Comparison of ENCODE assay signal across 7 mouse cellular contexts in the genomic region with DNA sequence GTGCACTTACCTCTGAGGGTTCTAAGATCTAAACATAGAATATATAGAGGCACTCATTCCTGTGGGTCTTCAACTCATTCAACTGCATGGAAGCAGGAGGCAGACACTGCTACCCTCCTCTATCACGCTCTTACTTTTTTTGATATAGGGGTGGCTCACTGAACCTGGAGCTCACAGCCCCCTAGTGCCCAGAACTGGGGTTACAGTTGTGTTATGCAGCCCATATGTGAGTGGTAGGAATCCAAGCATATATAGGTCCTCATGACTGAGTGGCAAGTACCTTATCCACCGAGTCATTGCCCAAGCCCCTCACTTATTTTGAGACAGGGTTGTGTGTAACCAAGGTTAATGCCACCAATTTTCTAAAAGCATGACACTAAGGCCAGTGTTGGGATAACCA. TPM values are rescaled to one million over a fixed set of nuclear protein-coding genes. Genes with fewer than 3 reads are reported as not detected.
DNase-seq lines count a peak whose midpoint lies in the region; ATAC-seq and TF ChIP-seq lines count a peak whose summit lies in the region.

No protein-coding gene starts in this region.

- H3K9ac ChIP-seq in hindbrain, postnatal 0 days (replicated peaks; ENCODE audit: low read length) = no peak overlapping the region
- H3K9ac ChIP-seq in hindbrain, embryonic 14.5 days = no peak overlapping the region

- no peaks in the 10 kb centered on the region for H3K27me3 ChIP-seq in hindbrain, postnatal 0 days (ENCODE audit: insufficient read depth, low read length)
- no peaks in the 10 kb centered on the region for H3K27me3 ChIP-seq in hindbrain, embryonic 14.5 days (ENCODE audit: control insufficient read depth, insufficient read depth, low read length)

- peaks cover 31% of the 10 kb centered on the region for H3K36me3 ChIP-seq in hindbrain, postnatal 0 days (ENCODE audit: insufficient read depth, low read length)
- H3K36me3 ChIP-seq in hindbrain, embryonic 14.5 days (replicated peaks; ENCODE audit: control insufficient read depth, insufficient read depth) = peaks cover 60% of the 10 kb centered on the region

- H3K4me2 ChIP-seq in hindbrain, postnatal 0 days (ENCODE audit: low read depth, low read length) = no peak overlapping the region
- no peak overlapping the region for H3K4me2 ChIP-seq in hindbrain, embryonic 14.5 days (replicated peaks)

- 0 out of 2 replicates have a peak, but pooled peaks have one; percentile 19 for ATAC-seq in hindbrain, postnatal 0 days
- no peak for ATAC-seq in hindbrain, embryonic 14.5 days (ENCODE audit: low FRiP score)
- peak; percentile 84 for ATAC-seq in granulocyte monocyte progenitor cell, adult 5-6 weeks (replicated peaks; ENCODE audit: poor library complexity, severe bottlenecking)

- no peaks in the 10 kb centered on the region for H3K9me3 ChIP-seq in hindbrain, postnatal 0 days (ENCODE audit: low read length)
- H3K9me3 ChIP-seq in hindbrain, embryonic 14.5 days (ENCODE audit: control insufficient read depth, low read length) = no peaks in the 10 kb centered on the region

- H3K27ac ChIP-seq in hindbrain, postnatal 0 days = no peak overlapping the region
- no peak overlapping the region for H3K27ac ChIP-seq in hindbrain, embryonic 14.5 days

- TF ChIP-seq CTCF in hindbrain, postnatal 0 days (IDR thresholded peaks at IDR 0.05; ENCODE audit: low read depth) = peak; percentile 50

- H3K4me1 ChIP-seq in hindbrain, postnatal 0 days (ENCODE audit: insufficient read depth, low read length) = no peaks in the 10 kb centered on the region; the same call in 1 of the 2 replicates
- peaks cover 7% of the 10 kb centered on the region for H3K4me1 ChIP-seq in hindbrain, embryonic 14.5 days (replicated peaks; ENCODE audit: control insufficient read depth, insufficient read depth, low read length)

- no peak overlapping the region for H3K4me3 ChIP-seq in hindbrain, postnatal 0 days (ENCODE audit: low read length)
- H3K4me3 ChIP-seq in hindbrain, embryonic 14.5 days (replicated peaks; ENCODE audit: low read length) = no peak overlapping the region

- 78% methylated on average over 2 of the region's 2 CpGs for WGBS in hindbrain, postnatal 0 days
- 83% methylated on average over 2 of the region's 2 CpGs for WGBS in hindbrain, embryonic 14.5 days

- no peak for DNase-seq in hindbrain, postnatal 0 days (ENCODE audit: low spot score)
- no peak for DNase-seq in hindbrain, embryonic 14.5 days (ENCODE audit: low spot score)
- DNase-seq in CD4-positive, CD25-positive, alpha-beta regulatory T cell, adult 2 months (ENCODE audit: low read depth, low spot score) = peak; percentile 77
- DNase-seq in NIH3T3 (ENCODE audit: low read depth) = peak; percentile 65
- DNase-seq in mesoderm, embryonic 11.5 days (ENCODE audit: low read depth, low spot score) = peak; percentile 37
- no peak for DNase-seq in gastrocnemius, postnatal 4 days (ENCODE audit: low spot score in 2 of 2)

RNA-seq across cellular contexts. Expression of gene Ctsl, which starts 6.4 kb away (rescaled TPM):
- 103 and 116 TPM in 2 replicates for total RNA-seq in hindbrain, postnatal 0 days (2014; rRNA removed)
- polyA plus RNA-seq in hindbrain, postnatal 0 days (2015; fragmentation: Nextera tagmentation; extraction: Ambion mirVana) = 203 and 219 TPM in 2 replicates
- 168 and 171 TPM in 2 replicates for polyA plus RNA-seq in hindbrain, embryonic 14.5 days (2014; fragmentation: Nextera tagmentation; extraction: Ambion mirVana)
- total RNA-seq in granulocyte monocyte progenitor cell, adult 5-6 weeks (2014; fragmentation: Nextera tagmentation) = 9.3 and 43.6 TPM in 2 replicates
- 23.3 and 53.2 TPM in 2 replicates for total RNA-seq in granulocyte monocyte progenitor cell, adult 5-6 weeks (2017)
- total RNA-seq in gastrocnemius, postnatal 4 days (2021) = 100 to 1,000 TPM; 179 to 189 TPM

RNA-seq across cellular contexts. Expression of gene Aaed1, which starts 51.7 kb away (rescaled TPM):
- total RNA-seq in hindbrain, postnatal 0 days (2014; rRNA removed) = 10.5 and 13.5 TPM in 2 replicates
- polyA plus RNA-seq in hindbrain, postnatal 0 days (2015; fragmentation: Nextera tagmentation; extraction: Ambion mirVana) = 16.0 and 18.6 TPM in 2 replicates
- polyA plus RNA-seq in hindbrain, embryonic 14.5 days (2014; fragmentation: Nextera tagmentation; extraction: Ambion mirVana) = 15.4 and 15.8 TPM in 2 replicates
- 19.1 and 20.5 TPM in 2 replicates for total RNA-seq in granulocyte monocyte progenitor cell, adult 5-6 weeks (2014; fragmentation: Nextera tagmentation)
- total RNA-seq in granulocyte monocyte progenitor cell, adult 5-6 weeks (2017) = 37.4 and 37.8 TPM in 2 replicates
- 10 to 100 TPM; 36.5 to 41.9 TPM for total RNA-seq in gastrocnemius, postnatal 4 days (2021)

Comparison
In these comparisons a context has a peak if more than half of its experiments do, and no peak if none do; other contexts are left out.
1. DNase-seq: peak in CD4-positive, CD25-positive, alpha-beta regulatory T cell, adult 2 months (single experiment), NIH3T3 (single experiment) and mesoderm, embryonic 11.5 days (single experiment); none in hindbrain, postnatal 0 days (single experiment), hindbrain, embryonic 14.5 days (single experiment) and gastrocnemius, postnatal 4 days (0 of 2).